ENCODE assay signal across 13 mouse cellular contexts in genomic region chr3:60483305-60483704, GRCm38 (mm10).
"Had no signal": no experiment of that assay in that cellular context is flagged by ENCODE, and none has a peak within 500 bp of the region (broad histone marks: within the 10 kb centered on the region; RNA-seq: fewer than 3 reads in every experiment).

No protein-coding gene starts in this region.

- H3K27ac ChIP-seq: limb, embryonic 12.5 days; midbrain, embryonic 15.5 days; neural tube, embryonic 13.5 days; stomach, postnatal 0 days had no signal

- DNase-seq: kidney, postnatal 25 days; layer of hippocampus, postnatal 36 days; lung, embryonic 14.5 days; lung, postnatal 10 days; lung, postnatal 4 days; thymus, postnatal 4 days had no signal

- H3K36me3 ChIP-seq: limb, embryonic 12.5 days; midbrain, embryonic 15.5 days; neural tube, embryonic 13.5 days had no signal

- ATAC-seq: inflammation-experienced regulatory T-cells, adult 6 months; intestine, postnatal 0 days; midbrain, embryonic 15.5 days had no signal

- H3K9me3 ChIP-seq: limb, embryonic 12.5 days; midbrain, embryonic 15.5 days; neural tube, embryonic 13.5 days had no signal

- H3K9ac ChIP-seq: limb, embryonic 12.5 days; lung, embryonic 14.5 days; midbrain, embryonic 15.5 days; neural tube, embryonic 13.5 days had no signal

- H3K4me2 ChIP-seq: limb, embryonic 12.5 days; lung, embryonic 14.5 days; midbrain, embryonic 11.5 days; midbrain, embryonic 15.5 days; neural tube, embryonic 13.5 days had no signal

- H3K4me1 ChIP-seq: midbrain, embryonic 15.5 days; neural tube, embryonic 13.5 days had no signal

- H3K4me3 ChIP-seq: limb, embryonic 12.5 days; midbrain, embryonic 15.5 days; neural tube, embryonic 13.5 days had no signal

- H3K27me3 ChIP-seq: limb, embryonic 12.5 days; midbrain, embryonic 15.5 days; neural tube, embryonic 13.5 days had no signal
